Mouse (Mus musculus) ES-E14 (cell line): Measurements from ENCODE around the gene Tmprss11a.

Experiments used
- CHD2 ChIP-seq: IDR thresholded peaks from 2 replicates; pipeline ENCODE4 v1.6.1; 2014; ENCODE audit warnings: mild to moderate bottlenecking, low read depth, low read length, inconsistent platforms
- MAFK ChIP-seq: IDR thresholded peaks from 2 replicates; pipeline ENCODE4 v1.6.1; 2014; ENCODE audit warnings: mild to moderate bottlenecking, low read depth, low read length, inconsistent platforms; ENCODE audit not compliant: insufficient read depth
- ZC3H11A ChIP-seq: IDR thresholded peaks from 2 replicates; pipeline ENCODE4 v1.6.1; 2012; ENCODE audit warnings: low read depth, mild to moderate bottlenecking, inconsistent platforms, low read length, borderline replicate concordance
- ZNF384 ChIP-seq: IDR thresholded peaks from 2 replicates; pipeline ENCODE4 v1.6.1; 2012; ENCODE audit warnings: low read depth, low read length, inconsistent platforms

GRCm38 (mm10) chr5:86419494-86419893 is 49.3 kb downstream of the Tmprss11a start:
- TF ChIP-seq MAFK (no peak), ZC3H11A (peak; percentile 66; the same call in 1 of the 2 replicates), CHD2 (no peak), ZNF384 (no peak)
